Mouse (Mus musculus): ENCODE results near the gene Ttc29.

DNA sequence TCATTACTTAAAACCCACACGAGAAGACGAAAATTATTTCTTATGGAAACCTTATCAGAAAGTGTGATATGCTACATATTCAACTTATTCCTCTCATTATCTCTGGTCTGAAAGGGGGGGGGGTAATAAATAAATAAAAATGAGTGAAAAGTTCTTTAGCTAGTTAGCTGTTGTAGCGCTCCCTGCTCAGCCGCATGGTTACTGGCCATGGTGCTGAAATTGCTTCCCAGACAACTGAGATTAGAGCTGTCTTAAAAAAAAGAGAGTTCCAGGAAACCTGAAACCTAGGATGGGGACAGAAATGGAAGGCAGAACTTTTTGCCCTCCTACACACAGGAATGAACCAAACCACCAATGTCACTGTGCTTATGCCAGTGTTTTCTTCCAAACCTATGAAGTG lies 218.3 kb downstream of the Ttc29 start:
- TF ChIP-seq CTCF (IDR thresholded peaks at IDR 0.05; ENCODE audit: extremely low read depth, insufficient read depth, low read length) (no peak), POLR2A (IDR thresholded peaks at IDR 0.05; ENCODE audit: extremely low read depth, insufficient read depth, low read length) (no peak)

All from cortical plate, adult 2 months (tissue).